ENCODE assay signal across 9 mouse cellular contexts in the genomic region with DNA sequence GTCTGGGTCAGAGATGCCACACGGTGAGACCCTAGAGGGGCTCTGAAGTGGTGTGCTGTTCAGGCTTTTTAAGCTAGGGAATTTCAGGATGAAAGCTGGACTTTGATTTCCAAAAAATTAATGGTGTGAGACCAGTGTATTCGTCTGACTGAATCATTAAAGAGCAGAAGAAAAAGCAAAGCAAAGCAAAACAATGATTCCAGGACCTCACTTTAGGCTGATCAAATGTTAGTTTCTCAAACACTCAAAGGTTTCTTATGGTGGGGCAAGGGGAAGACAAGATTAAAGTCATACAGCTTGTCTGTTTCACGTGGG.
DNase-seq lines count a peak whose midpoint lies in the region; ATAC-seq and TF ChIP-seq lines count a peak whose summit lies in the region.
"Had no signal": no experiment of that assay in that cellular context is flagged by ENCODE, and none has a peak within 500 bp of the region (broad histone marks: within the 10 kb centered on the region; RNA-seq: fewer than 3 reads in every experiment).

No protein-coding gene starts in this region.

- no peaks in the 10 kb centered on the region for H3K9me3 ChIP-seq in heart, embryonic 16.5 days (replicated peaks; ENCODE audit: control insufficient read depth, low read length)
- H3K9me3 ChIP-seq in hindbrain, postnatal 0 days (ENCODE audit: low read length) = no peaks in the 10 kb centered on the region
- H3K9me3 ChIP-seq in midbrain, embryonic 13.5 days = no peaks in the 10 kb centered on the region

- no peak for TF ChIP-seq CTCF in hindbrain, postnatal 0 days (IDR thresholded peaks at IDR 0.05; ENCODE audit: low read depth)

- no peak for ATAC-seq in heart, embryonic 16.5 days (replicated peaks; ENCODE audit: extremely low read depth, insufficient read depth, low FRiP score)
- ATAC-seq in hindbrain, postnatal 0 days = no peak
- ATAC-seq in midbrain, embryonic 13.5 days = 0 out of 2 replicates have a peak, but pooled peaks have one; percentile 5

- H3K36me3 ChIP-seq in heart, embryonic 16.5 days (ENCODE audit: control insufficient read depth, insufficient read depth) = no peaks in the 10 kb centered on the region
- no peaks in the 10 kb centered on the region for H3K36me3 ChIP-seq in hindbrain, postnatal 0 days (ENCODE audit: insufficient read depth, low read length)
- H3K36me3 ChIP-seq in midbrain, embryonic 13.5 days = no peaks in the 10 kb centered on the region

- no peak for DNase-seq in heart, postnatal 36 days
- no peak for DNase-seq in hindbrain, postnatal 0 days (ENCODE audit: low spot score)
- DNase-seq in cerebellum, adult 9-11 months = no peak
- no peak for DNase-seq in urinary bladder, postnatal 10 days (ENCODE audit: low spot score)
- DNase-seq in urinary bladder, postnatal 4 days (ENCODE audit: low spot score in 2 of 2) = no peak
- DNase-seq: thymus, adult 18-20 months had no signal

- H3K4me2 ChIP-seq in heart, embryonic 16.5 days (ENCODE audit: low read depth, low read length) = peak overlapping the region; percentile 65
- H3K4me2 ChIP-seq in hindbrain, postnatal 0 days (ENCODE audit: low read depth, low read length) = peak overlapping the region; percentile 57
- H3K4me2 ChIP-seq in midbrain, embryonic 13.5 days (replicated peaks) = peak overlapping the region; percentile 51

- peak overlapping the region; percentile 55 for H3K4me3 ChIP-seq in heart, embryonic 16.5 days (ENCODE audit: low read length)
- peak overlapping the region; percentile 46 for H3K4me3 ChIP-seq in brown adipose tissue, adult 24 weeks (ENCODE audit: insufficient read depth, low read depth, low read length)
- peak overlapping the region; percentile 26 for H3K4me3 ChIP-seq in hindbrain, postnatal 0 days (ENCODE audit: low read length)
- peak overlapping the region; percentile 29 for H3K4me3 ChIP-seq in midbrain, embryonic 13.5 days (replicated peaks)

- peaks cover 22% of the 10 kb centered on the region for H3K4me1 ChIP-seq in heart, embryonic 16.5 days (ENCODE audit: control insufficient read depth, insufficient read depth, low read length)
- H3K4me1 ChIP-seq in brown adipose tissue, adult 24 weeks (ENCODE audit: control insufficient read depth, insufficient read depth, insufficient read length, low read length) = peaks cover 8% of the 10 kb centered on the region
- H3K4me1 ChIP-seq in hindbrain, postnatal 0 days (ENCODE audit: insufficient read depth, low read length) = 0 out of 2 replicates have a peak, but pooled peaks cover 5% of the 10 kb centered on the region
- H3K4me1 ChIP-seq in midbrain, embryonic 13.5 days (replicated peaks) = peaks cover 26% of the 10 kb centered on the region

- peak overlapping the region; percentile 71 for H3K9ac ChIP-seq in heart, embryonic 16.5 days (ENCODE audit: low read length)
- H3K9ac ChIP-seq in hindbrain, postnatal 0 days (replicated peaks; ENCODE audit: low read length) = peak overlapping the region; percentile 34; the same call in 1 of the 2 replicates
- H3K9ac ChIP-seq in midbrain, embryonic 13.5 days (replicated peaks) = peak overlapping the region; percentile 21; the same call in 1 of the 2 replicates

- intact Hi-C loops in heart, postnatal 36 days (cut with DNase I) = no loop called here

- H3K27ac ChIP-seq in heart, embryonic 16.5 days (ENCODE audit: low read length) = peak overlapping the region; percentile 80
- H3K27ac ChIP-seq in brown adipose tissue, adult 24 weeks (replicated peaks; ENCODE audit: low read depth, low read length) = peak overlapping the region; percentile 46
- peak overlapping the region; percentile 65 for H3K27ac ChIP-seq in hindbrain, postnatal 0 days
- 0 out of 2 replicates have a peak overlapping the region, but pooled peaks have one; percentile 31 for H3K27ac ChIP-seq in midbrain, embryonic 13.5 days

- 14% methylated on average over 3 of the region's 3 CpGs for WGBS in heart, embryonic 16.5 days
- 17% methylated on average over 3 of the region's 3 CpGs for WGBS in hindbrain, postnatal 0 days
- 9% methylated on average over 3 of the region's 3 CpGs for WGBS in midbrain, embryonic 13.5 days

- H3K27me3 ChIP-seq in heart, embryonic 16.5 days (ENCODE audit: control insufficient read depth, insufficient read depth, low read length) = no peaks in the 10 kb centered on the region
- no peaks in the 10 kb centered on the region for H3K27me3 ChIP-seq in hindbrain, postnatal 0 days (ENCODE audit: insufficient read depth, low read length)
- peaks cover 5% of the 10 kb centered on the region; the same call in 1 of the 2 replicates for H3K27me3 ChIP-seq in midbrain, embryonic 13.5 days

Comparison
In these comparisons a context has a peak if more than half of its experiments do, and no peak if none do; other contexts are left out.
1. H3K9ac ChIP-seq: peak in every context shown above with its lines; median percentile 71 in heart, embryonic 16.5 days; 34 in hindbrain, postnatal 0 days; 21 in midbrain, embryonic 13.5 days.